Mouse (Mus musculus) yolk sac, embryonic 10.5 days (tissue): ENCODE data around the gene Mier1.
"Not testable (repeated sequence)": the region's sequence is repeated elsewhere in the genome, so short reads cannot be mapped to it uniquely, and the experiment has no call there.

Experiments used
- DNase-seq: peaks from one replicate; pipeline ENCODE4 v3.0.0-alpha.2; 2017; ENCODE audit warnings: low spot score

The Mier1 gene

GRCm38 (mm10) chr4:103166198-103166597 lies 52.0 kb downstream of the Mier1 start:
- not testable (repeated sequence) for DNase-seq

GRCm38 (mm10) chr4:103171256-103171655 lies 57.1 kb downstream of the Mier1 start:
- no peak for DNase-seq

- DNase-seq: no peak
Observed at GRCm38 (mm10) chr4:103173507-103173906, 59.3 kb downstream of the Mier1 start.

- no peak for DNase-seq
Observed at GRCm38 (mm10) chr4:103174001-103174400, 59.8 kb downstream of the Mier1 start.

DNA sequence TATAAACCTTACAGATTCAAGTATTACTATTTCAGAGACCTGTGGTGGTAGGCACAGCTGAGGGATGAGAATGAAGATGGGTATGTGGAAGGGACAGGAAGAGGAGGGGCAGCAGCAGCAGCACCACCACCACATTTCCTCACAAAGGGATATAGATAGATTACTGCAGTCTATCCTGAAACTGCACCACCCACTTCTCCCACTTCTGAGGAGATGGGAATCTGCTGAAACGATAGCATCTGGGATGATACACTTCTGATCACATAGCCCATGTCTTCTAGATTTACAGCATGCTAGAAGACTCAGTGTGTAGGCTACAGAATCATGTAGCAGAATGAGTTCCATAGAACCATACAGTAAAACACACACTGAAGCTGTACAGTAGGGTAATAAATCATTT lies 63.5 kb downstream of the Mier1 start:
- DNase-seq: no peak

GRCm38 (mm10) chr4:103178635-103179318 lies 64.6 kb downstream of the Mier1 start:
- DNase-seq: peak; percentile 37

DNA sequence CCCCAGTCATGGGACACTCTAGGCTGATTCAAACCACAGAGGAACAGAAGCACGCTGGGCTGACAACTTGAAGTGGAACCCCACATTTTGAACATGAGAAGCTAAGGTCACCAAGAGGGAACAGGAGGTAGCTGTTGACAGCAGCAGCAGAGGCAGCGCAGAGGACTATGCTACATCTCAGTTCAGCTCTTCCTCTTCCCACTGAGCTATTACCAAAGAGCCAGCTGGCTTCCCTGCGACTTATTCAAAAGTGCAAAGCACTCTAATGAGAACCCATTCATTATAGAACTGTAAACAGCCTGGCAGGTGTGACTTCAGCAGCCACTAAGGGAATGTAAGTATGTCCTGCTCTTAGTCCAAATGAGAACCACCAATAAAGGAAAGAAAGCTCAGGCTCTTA lies 65.4 kb downstream of the Mier1 start:
- DNase-seq: no peak

DNA sequence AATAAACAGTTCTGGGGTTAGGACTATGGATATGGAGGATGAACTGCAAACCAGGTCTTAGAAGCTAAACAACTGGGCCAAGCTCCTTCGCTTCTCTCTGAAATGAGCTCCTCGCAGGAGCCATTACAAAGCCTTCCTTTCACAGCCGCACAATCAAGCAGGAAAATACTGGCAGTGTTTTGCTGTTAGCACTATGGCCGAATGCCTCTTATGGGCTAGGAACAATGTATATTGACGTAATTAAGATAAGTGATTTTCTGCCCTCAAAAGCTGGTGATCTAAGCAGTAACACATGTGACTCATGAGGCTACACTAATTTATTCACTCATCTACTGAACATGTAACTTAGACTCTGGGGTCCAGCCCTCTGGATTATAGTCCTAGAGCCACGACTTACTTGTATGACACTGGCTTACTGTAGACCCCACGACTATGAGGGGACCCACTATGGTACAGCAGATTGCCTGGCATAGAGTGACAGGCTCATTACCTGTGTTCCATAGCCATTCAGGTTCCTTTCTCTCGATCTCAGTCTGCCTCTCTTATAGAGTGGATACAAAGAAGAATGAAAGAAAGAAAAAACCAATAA lies 66.2 kb downstream of the Mier1 start:
- DNase-seq: no peak

DNA sequence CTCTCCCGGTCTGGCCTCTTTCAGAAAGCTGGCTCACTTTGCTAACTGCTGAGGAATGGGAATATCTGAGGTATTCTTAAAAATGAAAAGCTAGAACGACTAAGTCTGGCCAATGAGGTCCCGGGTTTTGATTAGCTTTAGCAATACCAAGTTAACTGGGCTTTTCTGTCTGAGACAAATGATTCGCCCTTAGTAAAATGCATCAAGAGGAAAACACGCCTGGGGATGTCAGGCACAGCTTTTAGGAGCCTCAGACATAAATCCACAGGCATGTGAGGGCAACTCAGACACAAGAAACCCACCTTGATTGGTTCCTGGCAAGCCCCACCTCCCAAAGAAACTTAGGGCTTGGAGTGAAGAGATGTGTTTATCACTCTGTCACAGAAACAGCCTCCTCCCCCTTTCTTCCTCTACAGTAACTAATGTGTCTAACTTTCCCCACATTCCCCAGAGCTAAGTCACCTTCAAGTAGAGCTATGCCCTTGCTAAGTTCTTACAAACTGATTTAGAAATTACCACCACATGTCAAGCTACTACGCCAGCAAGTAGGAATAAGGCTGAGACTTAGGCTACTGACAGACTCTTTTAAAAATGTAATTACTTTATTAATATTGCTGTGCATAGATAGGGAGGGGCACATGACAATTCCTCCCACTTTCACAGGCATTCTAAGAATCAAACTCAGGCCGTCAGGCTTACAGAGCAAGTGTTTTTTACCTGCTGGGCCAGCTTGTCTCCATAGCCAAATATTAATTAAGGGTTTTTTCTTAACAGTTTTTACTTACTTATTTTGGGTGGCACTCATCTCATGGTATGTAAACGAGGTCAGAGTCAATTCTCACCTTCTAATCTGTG lies 74.8 kb downstream of the Mier1 start:
- DNase-seq: no peak

DNA sequence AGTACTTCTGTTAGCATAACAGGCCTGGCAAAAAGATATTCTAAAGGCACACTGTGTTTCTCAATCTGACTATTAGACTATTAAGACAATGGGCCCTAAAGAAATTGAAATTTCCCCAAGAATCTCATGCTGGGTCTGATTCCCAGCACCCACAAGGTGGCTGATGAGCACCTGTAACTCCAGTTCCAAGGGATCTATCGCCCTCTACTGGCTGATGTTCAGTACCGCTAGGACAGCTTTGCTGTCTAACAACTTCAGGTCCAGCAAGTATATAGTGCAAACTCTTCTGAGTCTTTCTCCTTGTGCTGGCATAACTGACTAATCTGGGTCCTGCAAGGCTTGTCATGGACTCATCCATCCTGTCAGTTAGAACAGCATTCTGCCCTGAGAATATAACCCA lies 78.2 kb downstream of the Mier1 start:
- no peak for DNase-seq

DNA sequence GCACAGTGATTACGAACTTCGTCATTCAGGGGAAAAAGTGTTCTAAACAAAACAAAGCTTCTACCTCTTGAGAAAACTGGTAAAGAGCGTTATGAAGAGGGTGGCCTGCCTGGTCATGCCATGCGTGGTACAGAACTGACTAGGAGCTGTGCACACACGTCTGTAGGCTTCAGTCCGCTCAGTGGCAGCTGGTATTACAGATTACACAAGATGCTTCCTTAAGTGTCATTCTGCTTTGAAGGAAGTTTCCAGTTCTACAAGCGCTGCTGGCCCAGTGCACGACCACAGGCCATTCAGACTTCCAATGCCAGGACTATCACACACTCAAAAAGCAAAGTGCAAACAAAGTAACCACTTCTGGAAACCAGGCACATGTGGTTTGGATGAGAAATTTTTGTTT lies 83.2 kb downstream of the Mier1 start:
- no peak for DNase-seq

DNA sequence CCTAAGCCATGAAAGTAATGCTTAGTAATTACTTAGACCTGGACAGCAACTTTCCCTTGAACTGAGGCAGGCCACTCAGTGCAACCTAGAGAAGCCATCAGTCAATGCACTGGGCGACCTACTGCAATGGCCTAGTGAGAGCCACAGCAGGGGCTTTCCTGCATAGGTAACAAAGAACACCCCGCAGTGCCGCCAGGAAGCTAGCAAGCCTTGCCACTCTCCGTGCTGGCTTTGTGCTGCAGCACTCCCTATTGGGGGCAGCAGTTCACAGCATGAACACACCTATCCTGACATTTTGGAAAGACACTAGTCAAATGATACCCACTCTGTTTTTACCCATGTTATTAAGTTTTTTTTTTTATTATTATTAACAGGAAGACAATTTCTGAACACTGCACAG lies 84.9 kb downstream of the Mier1 start:
- DNase-seq: no peak

- DNase-seq: no peak
Observed at GRCm38 (mm10) chr4:103200046-103200445, 85.9 kb downstream of the Mier1 start.

DNA sequence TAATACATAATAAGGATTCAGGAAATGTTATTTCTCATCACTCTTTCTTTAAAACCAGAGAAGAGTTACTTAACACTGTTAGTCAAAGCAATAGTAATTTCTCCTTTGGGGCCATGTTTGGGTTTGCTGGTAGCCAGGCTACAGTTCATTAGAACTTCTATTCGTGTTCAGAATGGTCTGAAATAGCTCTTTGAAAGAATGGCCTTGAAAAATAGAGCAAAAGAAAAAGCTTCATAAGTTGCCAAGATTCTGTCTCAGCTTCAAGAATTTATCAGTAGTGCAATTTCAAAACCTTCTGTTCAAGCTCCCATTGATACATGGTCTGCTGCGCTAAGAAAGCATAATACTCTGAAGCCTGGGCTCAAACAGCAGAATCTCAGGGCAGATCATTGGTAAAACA lies 89.5 kb downstream of the Mier1 start:
- DNase-seq: no peak

DNA sequence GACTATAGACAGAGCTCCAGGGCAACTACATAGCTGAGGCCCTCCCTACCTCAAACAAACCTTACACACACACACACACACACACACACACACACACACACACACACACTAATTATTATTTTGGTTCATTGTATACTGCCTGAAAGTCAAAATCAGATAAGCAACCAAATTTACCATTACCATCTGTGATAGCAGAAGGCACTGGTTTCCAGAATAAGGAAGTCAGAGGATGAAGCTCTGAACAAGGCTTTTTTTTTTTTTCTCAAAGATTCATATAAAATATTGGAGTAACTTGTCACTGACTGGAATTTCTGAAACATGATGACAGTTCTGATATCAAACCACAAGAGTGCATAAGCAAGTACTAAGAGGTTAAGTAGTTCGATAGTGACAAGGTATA lies 94.4 kb downstream of the Mier1 start:
- no peak for DNase-seq

- peak; percentile 23 for DNase-seq
Observed at GRCm38 (mm10) chr4:103213859-103214497, 99.8 kb downstream of the Mier1 start.

- DNase-seq: peak; percentile 75
Observed at GRCm38 (mm10) chr4:103214498-103214924, 100.3 kb downstream of the Mier1 start.
